Mouse (Mus musculus): ENCODE results near the gene Tesk2. TPM values are rescaled to one million over a fixed set of nuclear protein-coding genes. Genes with fewer than 3 reads are reported as not detected.

Gene Tesk2
- polyA plus RNA-seq, 1 experiment from 2014 or later: 2.6 TPM

DNA sequence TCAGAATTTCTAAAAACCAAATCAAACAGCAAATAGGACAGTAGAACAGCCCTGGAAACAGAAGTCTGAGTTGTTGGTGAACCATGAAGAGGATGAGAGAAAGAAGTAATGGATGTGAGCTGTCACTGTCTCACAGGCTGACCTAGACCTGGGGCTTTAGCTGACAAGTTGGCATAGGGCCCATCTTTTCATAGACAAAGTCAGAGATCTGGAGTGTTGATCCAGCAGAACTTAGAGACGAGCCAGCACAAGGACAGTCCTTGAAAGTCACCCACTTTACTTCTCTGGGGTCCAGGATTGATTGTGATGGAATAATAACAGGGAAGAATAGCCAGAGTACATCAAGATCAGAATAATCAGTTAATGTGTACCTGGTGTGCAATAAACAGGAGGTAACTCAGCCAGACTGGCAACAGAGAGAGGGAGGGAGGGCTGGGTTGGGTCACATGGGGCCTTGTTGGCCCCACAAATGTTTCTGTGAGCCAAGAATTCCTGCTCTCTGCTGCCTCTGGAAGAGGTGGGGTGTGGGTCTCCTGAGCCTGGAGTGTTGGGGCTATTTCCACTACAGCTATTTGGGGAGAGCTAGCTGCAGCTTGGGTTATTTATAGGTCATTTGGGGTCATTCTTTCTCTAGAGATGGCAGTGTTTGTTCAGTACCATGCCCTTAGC lies 75.8 kb downstream of the Tesk2 start:
- Histone ChIP-seq H3K27me3 (replicated peaks) (no peaks in the 10 kb centered on the region), H3K9me3 (replicated peaks) (no peaks in the 10 kb centered on the region), H3K4me1 (0 out of 2 replicates have a peak, but pooled peaks cover 4% of the 10 kb centered on the region), H3K36me3 (no peaks in the 10 kb centered on the region; the same call in 1 of the 2 replicates), H3K9ac (no peak overlapping the region), H3K4me2 (no peak overlapping the region), H3K4me3 (no peak overlapping the region), H3K27ac (no peak overlapping the region)
- WGBS (ENCODE audit: insufficient replicate concordance): 54% methylated on average over 1 of the region's 1 CpGs
- ATAC-seq: no peak

DNA sequence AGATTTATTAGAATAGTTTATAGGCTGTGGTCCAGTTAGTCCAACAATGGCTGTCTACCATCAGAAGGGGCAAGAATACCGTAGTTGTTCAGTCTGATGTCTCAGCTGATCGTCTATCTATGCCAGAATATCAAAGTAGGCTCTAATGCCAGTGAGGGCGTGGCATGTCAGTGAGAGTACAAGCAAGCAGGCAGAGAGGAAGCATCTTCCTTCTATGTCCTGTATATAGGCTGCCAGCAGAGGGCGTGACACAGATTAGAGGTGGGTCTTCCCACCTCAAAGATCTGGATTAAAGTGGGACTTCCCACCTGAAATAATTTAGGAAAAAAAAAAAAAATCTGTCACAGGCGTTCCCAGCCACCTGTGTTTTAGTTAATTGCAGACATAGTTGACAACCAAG lies 79.2 kb downstream of the Tesk2 start:
- H3K27ac ChIP-seq: no peak overlapping the region
- no peak overlapping the region for H3K4me3 ChIP-seq
- H3K4me2 ChIP-seq: no peak overlapping the region
- no peak overlapping the region for H3K9ac ChIP-seq
- 21% methylated on average over 5 of the region's 5 CpGs for WGBS (ENCODE audit: insufficient replicate concordance)
- 0 out of 2 replicates have a peak, but pooled peaks cover 4% of the 10 kb centered on the region for H3K4me1 ChIP-seq
- no peaks in the 10 kb centered on the region for H3K27me3 ChIP-seq (replicated peaks)
- peaks cover 31% of the 10 kb centered on the region for H3K36me3 ChIP-seq
- ATAC-seq: no peak
- no peaks in the 10 kb centered on the region for H3K9me3 ChIP-seq (replicated peaks)

DNA sequence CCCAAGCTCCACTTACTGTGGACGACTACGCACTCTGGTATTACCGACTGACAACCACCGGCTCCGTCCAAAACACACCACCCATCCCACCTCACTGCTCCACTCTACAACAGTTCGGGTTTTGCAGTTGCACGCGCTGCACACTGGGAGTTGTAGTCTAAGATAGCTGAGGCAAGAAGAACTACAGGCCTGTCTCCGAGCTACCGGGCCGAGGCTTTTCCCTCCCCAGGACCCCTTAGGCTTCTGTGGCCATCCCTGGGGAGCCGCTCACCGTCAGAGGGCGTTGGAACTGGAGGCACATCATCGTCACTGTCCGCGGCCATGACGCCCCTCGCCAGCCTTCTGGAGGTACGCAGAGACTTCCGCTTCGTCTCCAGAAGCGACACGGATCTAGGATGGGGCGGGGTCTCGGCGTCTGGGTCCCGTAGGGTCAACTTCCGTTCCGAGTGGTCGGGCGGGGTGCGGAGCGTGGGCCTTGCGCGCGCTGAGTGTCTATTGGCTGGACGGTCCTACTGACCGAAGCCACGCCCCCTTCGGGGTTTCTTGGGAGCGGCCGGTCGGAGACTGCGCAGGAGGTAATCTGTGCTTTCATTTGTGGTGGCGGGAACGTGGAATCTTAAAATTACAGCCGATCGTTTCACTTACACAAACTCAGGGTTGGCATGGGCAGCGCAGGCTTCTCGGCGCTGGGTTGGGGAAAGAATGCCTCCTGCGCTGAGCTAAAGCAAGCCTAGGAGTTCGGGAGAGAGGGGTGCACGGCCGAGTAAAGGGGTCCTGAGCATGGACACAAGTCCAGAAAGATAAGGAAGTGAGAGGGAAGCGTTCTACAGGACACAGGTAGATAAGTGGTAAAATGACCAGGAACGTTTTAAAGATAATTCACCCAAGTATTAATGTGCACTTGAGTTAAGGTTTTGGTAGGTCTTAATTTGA lies 86.7 kb downstream of the Tesk2 start, which contains the start of the genes Toe1 and Mutyh:
Gene Toe1, minus strand, starts transcription at position 444 of the 933 bp plus-strand sequence.
Gene Mutyh, plus strand, starts transcription at position 527 of the 933 bp plus-strand sequence.
- Histone ChIP-seq H3K36me3 (peaks cover 34% of the 10 kb centered on the region), H3K27me3 (replicated peaks) (no peaks in the 10 kb centered on the region), H3K27ac (peak within 1 kb of the TSS; percentile 86), H3K4me3 (peak within 1 kb of the TSS; percentile 75), H3K9ac (peak within 1 kb of the TSS; percentile 78), H3K4me2 (peak within 1 kb of the TSS; percentile 75), H3K9me3 (replicated peaks) (no peaks in the 10 kb centered on the region), H3K4me1 (peaks cover 16% of the 10 kb centered on the region)
- WGBS (ENCODE audit: insufficient replicate concordance): under 1% methylated on average over 58 of the region's 58 CpGs
- ATAC-seq: peak; percentile 96

DNA sequence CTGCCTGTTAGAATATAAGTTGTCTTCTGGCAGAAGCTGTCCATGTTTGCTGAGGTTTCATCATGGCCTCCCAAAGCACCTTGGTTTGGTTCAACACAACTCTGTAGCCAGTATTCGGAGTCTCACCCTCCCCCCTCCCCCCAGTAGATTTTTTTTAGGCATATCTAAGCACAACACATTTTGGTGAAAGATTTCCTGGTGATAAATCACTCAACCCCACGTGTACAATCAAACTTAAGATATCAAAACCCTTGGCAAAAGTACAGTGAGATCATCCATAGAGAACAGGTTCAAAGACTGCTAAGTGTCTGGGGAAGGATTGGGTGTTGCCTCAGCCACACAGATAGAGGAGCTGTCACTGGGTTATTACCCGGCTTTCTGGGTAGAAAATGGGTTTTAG lies 90.3 kb downstream of the Tesk2 start:
- Histone ChIP-seq H3K27me3 (replicated peaks) (no peaks in the 10 kb centered on the region), H3K4me3 (no peak overlapping the region), H3K36me3 (no peaks in the 10 kb centered on the region; the same call in 1 of the 2 replicates), H3K27ac (no peak overlapping the region), H3K4me1 (peaks cover 10% of the 10 kb centered on the region), H3K9me3 (replicated peaks) (no peaks in the 10 kb centered on the region), H3K4me2 (no peak overlapping the region), H3K9ac (no peak overlapping the region)
- WGBS (ENCODE audit: insufficient replicate concordance): 36% methylated on average over 3 of the region's 3 CpGs
- ATAC-seq: no peak

DNA sequence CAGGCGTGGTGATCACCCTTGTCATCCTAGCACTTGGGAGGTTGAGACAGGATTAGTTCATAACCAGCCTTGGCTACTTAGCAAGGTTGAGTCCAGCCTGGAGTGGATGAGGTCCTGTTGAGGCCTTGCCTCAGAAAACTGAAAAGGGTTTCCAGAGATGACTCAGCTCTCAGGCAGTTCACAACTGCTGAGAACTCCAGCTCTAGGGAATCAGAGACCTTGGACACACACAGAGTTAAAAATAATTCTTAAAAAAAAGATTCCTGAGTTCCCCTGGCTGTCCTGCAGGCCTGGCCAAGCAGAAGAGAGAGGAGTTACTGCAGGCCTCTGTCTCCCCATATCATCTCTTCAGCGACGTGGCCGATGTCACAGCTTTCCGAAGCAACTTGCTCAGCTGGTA lies 94.5 kb downstream of the Tesk2 start:
- no peak overlapping the region for H3K27ac ChIP-seq
- no peak overlapping the region for H3K4me3 ChIP-seq
- H3K4me1 ChIP-seq: peaks cover 5% of the 10 kb centered on the region
- peaks cover 10% of the 10 kb centered on the region for H3K36me3 ChIP-seq
- no peaks in the 10 kb centered on the region for H3K9me3 ChIP-seq (replicated peaks)
- WGBS (ENCODE audit: insufficient replicate concordance): 81% methylated on average over 5 of the region's 5 CpGs
- no peak for ATAC-seq
- peaks cover 22% of the 10 kb centered on the region for H3K27me3 ChIP-seq (replicated peaks)
- H3K9ac ChIP-seq: no peak overlapping the region
- H3K4me2 ChIP-seq: no peak overlapping the region

DNA sequence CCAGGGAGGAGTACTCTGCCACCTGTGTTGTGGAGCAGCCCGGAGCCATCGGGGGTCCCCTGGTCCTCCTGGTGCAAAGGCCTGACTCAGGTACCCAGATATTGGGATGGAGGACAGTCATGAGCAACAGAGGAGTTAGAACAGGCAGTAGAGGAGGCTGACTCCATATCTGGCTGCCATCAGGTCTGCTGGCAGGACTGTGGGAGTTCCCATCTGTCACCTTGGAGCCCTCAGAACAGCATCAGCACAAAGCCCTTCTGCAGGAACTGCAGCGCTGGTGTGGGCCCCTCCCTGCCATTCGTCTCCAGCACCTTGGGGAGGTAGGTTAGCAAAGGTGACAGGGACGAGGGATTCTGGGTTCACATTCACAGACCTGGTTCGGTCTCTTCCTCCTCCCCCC lies 96.7 kb downstream of the Tesk2 start:
- Histone ChIP-seq H3K4me2 (no peak overlapping the region), H3K4me3 (no peak overlapping the region), H3K9me3 (replicated peaks) (no peaks in the 10 kb centered on the region), H3K9ac (no peak overlapping the region), H3K4me1 (peaks cover 25% of the 10 kb centered on the region), H3K27me3 (replicated peaks) (peaks cover 32% of the 10 kb centered on the region), H3K27ac (no peak overlapping the region), H3K36me3 (peaks cover 10% of the 10 kb centered on the region)
- 73% methylated on average over 6 of the region's 6 CpGs for WGBS (ENCODE audit: insufficient replicate concordance)
- no peak for ATAC-seq

DNA sequence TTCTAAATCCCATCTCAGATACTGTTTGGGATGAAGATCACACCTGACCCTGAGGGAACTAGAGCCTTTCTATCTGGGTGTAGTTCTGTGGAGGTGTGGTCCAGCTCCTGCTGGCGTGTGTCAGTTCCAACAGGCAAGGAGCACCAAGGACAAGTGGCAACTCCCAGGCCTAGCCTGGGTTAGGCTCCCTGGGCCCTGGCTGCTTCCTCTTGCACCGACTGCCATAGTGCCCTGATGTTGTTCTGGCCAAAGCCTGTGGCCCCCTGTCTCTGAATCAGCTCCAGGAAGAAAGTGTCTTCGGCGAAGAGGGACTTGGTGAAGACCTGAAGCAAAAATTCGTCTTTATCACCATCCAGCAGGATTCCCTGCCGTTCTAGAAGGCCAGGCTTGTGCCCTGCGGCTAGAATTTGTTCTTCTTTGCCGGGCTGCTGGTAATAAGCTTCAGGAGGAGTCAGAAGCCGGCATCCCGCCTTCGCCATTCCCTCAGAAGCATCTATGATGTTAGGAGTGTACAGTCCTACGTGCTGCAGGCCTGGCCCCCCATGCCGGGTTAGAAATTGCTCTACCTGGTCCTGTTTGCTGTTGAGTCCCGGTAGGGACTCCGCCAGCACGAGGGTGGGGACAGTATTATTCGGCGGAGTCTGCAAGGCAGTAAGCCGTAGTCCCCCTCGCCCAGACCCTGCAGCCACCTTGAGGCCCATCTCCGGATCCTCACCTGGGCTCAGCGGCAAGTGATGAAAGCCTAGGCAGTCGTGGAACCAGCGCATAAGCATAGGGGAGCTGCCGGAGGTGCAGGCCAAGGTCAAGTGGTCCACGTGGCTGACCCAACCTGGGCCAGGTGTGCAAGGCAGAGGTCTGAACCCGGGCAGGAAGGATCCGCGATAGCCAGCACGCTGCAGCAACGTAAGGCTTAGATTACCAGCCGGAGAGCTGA lies 99.5 kb downstream of the Tesk2 start:
- no peak overlapping the region for H3K9ac ChIP-seq
- ATAC-seq: no peak

DNA sequence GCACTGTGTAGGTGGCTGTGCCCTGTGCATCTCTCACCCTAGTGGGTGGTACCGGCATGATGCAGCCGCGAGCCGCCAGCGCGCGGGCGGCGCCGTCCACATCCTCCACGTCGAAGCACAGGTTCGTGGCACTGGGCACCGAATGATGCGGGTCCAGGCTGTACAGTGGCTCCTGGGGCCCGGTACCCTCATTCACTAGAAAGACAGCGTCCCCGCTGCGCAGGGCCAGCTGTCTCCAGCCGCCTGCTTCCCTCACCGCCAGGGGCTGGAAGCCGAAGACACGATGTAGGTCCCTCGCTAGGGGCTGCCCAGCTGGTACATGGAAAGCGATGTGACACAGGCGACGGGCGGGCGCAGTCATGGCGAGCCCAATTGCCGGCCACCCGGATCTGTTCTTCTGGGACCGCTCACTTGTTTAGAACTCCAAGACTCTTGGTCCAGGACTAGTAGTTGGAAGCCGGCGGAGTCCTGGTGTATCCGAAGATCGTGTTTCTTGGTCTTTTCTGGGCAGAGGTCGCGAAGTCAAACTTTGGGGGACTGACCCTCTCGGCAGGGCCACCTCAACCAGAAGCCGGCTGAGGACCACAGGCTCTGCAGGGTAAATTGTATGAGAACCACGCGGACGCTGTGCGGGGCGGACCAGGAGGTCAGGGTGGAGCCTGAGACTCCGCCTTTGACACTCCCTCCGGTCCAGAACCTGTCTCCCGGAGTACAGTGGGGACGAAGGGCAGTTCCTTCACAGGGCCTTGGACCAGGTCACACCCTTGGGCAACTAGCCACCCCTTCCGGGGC lies 100.3 kb downstream of the Tesk2 start:
- Histone ChIP-seq H3K36me3 (peaks cover 10% of the 10 kb centered on the region), H3K4me1 (peaks cover 50% of the 10 kb centered on the region), H3K4me2 (peak overlapping the region; percentile 92), H3K4me3 (peak overlapping the region; percentile 62), H3K27ac (no peak overlapping the region), H3K9me3 (replicated peaks) (no peaks in the 10 kb centered on the region), H3K27me3 (replicated peaks) (peaks cover 32% of the 10 kb centered on the region), H3K9ac (peak overlapping the region; percentile 65)
- 1% methylated on average over 51 of the region's 51 CpGs for WGBS (ENCODE audit: insufficient replicate concordance)
- ATAC-seq: peak; percentile 74

More for the DNA sequence above, 99.5 kb downstream of the Tesk2 start:
- no peak overlapping the region for H3K27ac ChIP-seq
- 29% methylated on average over 32 of the region's 32 CpGs for WGBS (ENCODE audit: insufficient replicate concordance)
- H3K27me3 ChIP-seq (replicated peaks): peaks cover 32% of the 10 kb centered on the region
- peak overlapping the region; percentile 92 for H3K4me2 ChIP-seq
- peak overlapping the region; percentile 62 for H3K4me3 ChIP-seq
- H3K9me3 ChIP-seq (replicated peaks): no peaks in the 10 kb centered on the region
- H3K36me3 ChIP-seq: peaks cover 10% of the 10 kb centered on the region
- peaks cover 47% of the 10 kb centered on the region for H3K4me1 ChIP-seq

DNA sequence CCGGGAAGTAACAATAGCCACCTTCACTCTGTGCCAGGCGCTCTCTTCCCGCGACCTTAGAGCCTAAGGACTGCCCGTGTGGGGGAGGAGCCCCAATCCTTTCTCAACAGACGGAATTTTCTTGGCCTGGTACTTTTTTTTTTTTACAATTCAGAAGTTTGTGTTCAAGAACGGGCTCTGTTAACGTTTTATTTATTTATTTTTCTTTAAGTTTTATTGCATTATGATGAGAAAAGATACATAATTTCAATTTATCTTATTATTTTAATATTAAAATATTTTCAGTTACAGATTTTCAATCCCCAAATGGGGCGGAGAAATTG lies 100.9 kb downstream of the Tesk2 start, which contains the start of gene Hpdl:
Gene Hpdl, minus strand, starts transcription at position 14 of the 323 bp plus-strand sequence.
- Histone ChIP-seq H3K4me1 (peaks cover 50% of the 10 kb centered on the region), H3K4me2 (peak within 1 kb of the TSS; percentile 92), H3K27me3 (replicated peaks) (peaks cover 32% of the 10 kb centered on the region), H3K9ac (peak within 1 kb of the TSS; percentile 65), H3K36me3 (peaks cover 7% of the 10 kb centered on the region), H3K27ac (no peak within 1 kb of the TSS), H3K4me3 (peak within 1 kb of the TSS; percentile 62), H3K9me3 (replicated peaks) (no peaks in the 10 kb centered on the region)
- ATAC-seq: no peak
- 11% methylated on average over 9 of the region's 9 CpGs for WGBS (ENCODE audit: insufficient replicate concordance)

DNA sequence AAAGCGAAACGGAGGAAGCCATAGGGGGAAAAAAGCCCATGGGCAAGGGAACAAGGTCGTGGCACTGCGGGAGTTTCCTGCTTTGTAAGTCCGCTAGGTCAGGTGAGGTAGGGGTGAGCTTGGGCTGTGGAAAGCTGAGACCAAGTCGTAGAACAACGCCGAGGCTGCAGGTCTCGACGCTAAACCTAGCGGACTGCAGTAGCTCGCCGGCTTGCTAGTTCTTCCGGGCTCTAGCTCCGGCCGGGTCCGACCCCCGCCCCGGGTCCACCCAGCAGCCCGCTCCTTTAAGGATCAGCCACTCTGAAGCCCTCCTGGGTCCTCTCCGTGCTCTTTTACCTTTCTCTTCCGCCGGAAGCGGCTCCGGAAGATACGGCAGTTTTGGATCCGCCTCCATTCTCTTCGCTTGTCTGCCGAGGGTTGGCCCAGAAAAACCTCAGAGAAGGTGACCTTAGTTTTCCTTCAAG lies 103.8 kb downstream of the Tesk2 start:
- Histone ChIP-seq H3K9ac (peak overlapping the region; percentile 83), H3K4me2 (peak overlapping the region; percentile 75), H3K9me3 (replicated peaks) (no peaks in the 10 kb centered on the region), H3K27me3 (replicated peaks) (peaks cover 17% of the 10 kb centered on the region), H3K36me3 (no peaks in the 10 kb centered on the region), H3K27ac (peak overlapping the region; percentile 74), H3K4me1 (peaks cover 50% of the 10 kb centered on the region), H3K4me3 (peak overlapping the region; percentile 73)
- WGBS (ENCODE audit: insufficient replicate concordance): 1% methylated on average over 29 of the region's 29 CpGs
- ATAC-seq: peak; percentile 66
